Mouse (Mus musculus) intestine, embryonic 14.5 days (tissue): ENCODE measurements around the gene Rab23. TPM values are rescaled to one million over a fixed set of nuclear protein-coding genes. Genes with fewer than 3 reads are reported as not detected.

Source experiments
- ATAC-seq: fragments of 200-750 bp; cut with Nextera tagmentation; replicated peaks from 2 replicates; pipeline ENCODE4 v1.8.0; 2017; ENCODE audit warnings: low read depth, moderate number of reproducible peaks, moderate TSS enrichment, moderate library complexity; ENCODE audit not compliant: low FRiP score, low TSS enrichment
- DNase-seq: peaks from one replicate; pipeline ENCODE4 v3.0.0-alpha.2; 2018; ENCODE audit warnings: low spot score
- H3K27ac ChIP-seq: fragments of 300-500 bp; sonication (generic); 2 replicates; pipeline ENCODE4 v1.5.1; 2014; ENCODE audit warnings: low read depth, mild to moderate bottlenecking, control low read depth
- H3K27me3 ChIP-seq: fragments of 300-500 bp; sonication (generic); replicated peaks from 2 replicates; pipeline ENCODE4 v1.6.1; 2014; ENCODE audit warnings: low read length, control low read depth; ENCODE audit not compliant: control insufficient read depth, insufficient read depth
- H3K36me3 ChIP-seq: fragments of 300-500 bp; sonication (generic); 2 replicates; pipeline ENCODE4 v1.6.1; 2014; ENCODE audit warnings: low read length, control low read depth; ENCODE audit not compliant: control insufficient read depth, insufficient read depth
- H3K4me1 ChIP-seq: fragments of 300-500 bp; sonication (generic); replicated peaks from 2 replicates; pipeline ENCODE4 v1.6.1; 2014; ENCODE audit warnings: low read length, control low read depth, mixed read lengths; ENCODE audit not compliant: control insufficient read depth, insufficient read depth
- H3K4me2 ChIP-seq: fragments of 300-500 bp; sonication (generic); 2 replicates; pipeline ENCODE4 v1.6.1; 2014; ENCODE audit warnings: low read length
- H3K4me3 ChIP-seq: fragments of 300-500 bp; sonication (generic); 2 replicates; pipeline ENCODE4 v1.5.1; 2014; ENCODE audit warnings: low read depth, low read length, control low read depth, mixed read lengths
- H3K9ac ChIP-seq: fragments of 300-500 bp; sonication (generic); 2 replicates; pipeline ENCODE4 v1.6.1; 2014; ENCODE audit warnings: mild to moderate bottlenecking, low read length
- H3K9me3 ChIP-seq: fragments of 300-500 bp; sonication (generic); 2 replicates; pipeline ENCODE4 v1.6.1; 2016; ENCODE audit warnings: low read length, control low read depth; ENCODE audit not compliant: control insufficient read depth
- WGBS: fragments of 180-500 bp; shearing (Covaris S2); extraction: QIAGEN DNeasy Blood & Tissue Kit; methylation state at CpG from one replicate; pipeline ENCODE4 v1.1.7; 2014; 5-methylcytosine and 5-hydroxymethylcytosine counted together
- polyA plus RNA-seq: library from polyadenylated mRNA; unstranded; fragments of >200 nt; fragmentation: Nextera tagmentation; extraction: Ambion mirVana; gene quantifications from 2 replicates; pipeline ENCODE4 v1.2.1, GENCODE M21; 2014

Gene Rab23
- polyA plus RNA-seq, 1 experiment from 2014 or later, result 23.2 TPM

DNA sequence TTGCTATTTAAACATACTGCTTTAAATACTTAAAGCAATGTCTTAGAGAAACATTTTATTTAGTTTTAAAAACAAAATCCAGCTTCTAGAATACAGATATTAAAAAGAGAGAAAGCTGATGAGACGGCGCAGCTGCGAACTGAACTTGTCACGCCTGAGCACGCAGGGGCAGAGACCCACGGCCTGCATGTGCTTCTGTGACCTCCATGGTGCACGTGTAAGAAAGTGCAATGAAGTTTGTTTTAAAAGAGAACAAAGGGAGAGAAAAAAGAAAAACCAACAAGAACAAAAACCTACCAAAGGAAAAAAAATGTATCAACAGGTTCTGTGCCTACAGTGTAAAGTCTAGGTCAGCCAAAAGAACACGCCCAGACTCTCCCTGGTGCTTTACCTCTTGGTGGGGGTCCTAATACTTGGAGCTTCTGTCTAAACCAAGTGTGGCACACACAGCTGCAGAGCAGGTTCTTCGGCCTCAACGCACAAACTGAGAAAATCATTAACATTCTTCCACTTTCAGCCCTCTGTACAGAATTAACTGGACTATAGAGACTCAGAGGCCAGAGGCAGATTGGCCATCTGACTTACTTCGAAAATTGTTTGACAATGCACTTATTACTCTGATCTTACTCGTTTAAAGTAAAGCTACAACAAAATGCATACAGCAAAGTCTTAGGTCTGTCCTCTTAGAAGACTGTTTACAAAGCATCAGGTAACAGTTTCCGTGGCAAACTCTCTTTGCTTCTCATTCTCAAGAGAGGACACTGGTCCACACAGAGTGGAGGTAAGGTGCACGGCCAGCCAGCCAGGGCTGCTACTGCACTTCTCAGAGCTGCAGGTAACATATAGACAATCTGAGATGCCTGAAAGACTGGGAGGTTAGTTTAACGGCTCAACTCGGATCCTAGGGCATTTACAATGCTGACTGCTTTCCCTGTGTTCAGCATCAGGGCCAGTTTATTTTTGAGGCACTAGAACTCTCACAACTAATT, 47.1 kb downstream of the Rab23 start:
- Histone ChIP-seq H3K36me3 (peaks cover 77% of the 10 kb centered on the region), H3K9ac (no peak overlapping the region), H3K9me3 (no peaks in the 10 kb centered on the region), H3K4me2 (no peak overlapping the region), H3K4me1 (no peaks in the 10 kb centered on the region), H3K27me3 (no peaks in the 10 kb centered on the region), H3K27ac (no peak overlapping the region), H3K4me3 (no peak overlapping the region)
- 76% methylated on average over 16 of the region's 16 CpGs for WGBS
- no peak for DNase-seq
- no peak for ATAC-seq

DNA sequence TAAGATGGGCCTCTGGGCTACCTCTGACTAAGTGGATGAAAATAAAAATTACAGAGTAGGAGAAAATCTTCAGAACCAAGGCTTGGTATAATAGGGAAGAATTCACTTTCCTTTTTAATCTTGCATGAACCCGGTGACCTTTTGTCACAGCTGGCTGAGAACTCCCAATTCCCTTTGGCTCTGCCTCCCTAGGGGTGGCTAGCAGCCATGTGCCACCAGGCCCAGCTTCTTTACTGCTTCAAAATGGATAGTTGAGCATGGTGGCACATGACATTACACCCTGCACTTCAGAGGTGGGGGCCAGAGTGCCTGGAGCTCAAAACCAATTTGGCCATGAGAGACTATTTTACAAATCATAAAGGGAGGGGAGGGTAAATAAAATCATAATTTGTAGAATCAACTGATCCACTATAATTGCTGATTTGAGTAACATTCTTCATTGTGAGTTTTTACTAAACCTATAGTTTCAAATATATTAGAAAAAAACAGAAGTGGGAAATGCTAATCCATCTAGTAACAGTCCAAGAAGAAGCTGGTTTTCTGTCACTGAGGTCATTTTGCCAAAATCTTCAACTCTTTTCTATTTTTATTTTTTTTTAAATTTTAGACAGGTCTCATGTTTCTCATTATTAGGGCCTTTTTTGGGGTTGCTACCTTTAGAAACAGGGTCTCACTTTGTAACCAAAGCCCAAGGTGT, 48.6 kb downstream of the Rab23 start:
- H3K27me3 ChIP-seq, result no peaks in the 10 kb centered on the region
- no peak overlapping the region for H3K4me2 ChIP-seq
- no peak for DNase-seq
- H3K27ac ChIP-seq, result no peak overlapping the region
- H3K9me3 ChIP-seq, result no peaks in the 10 kb centered on the region
- ATAC-seq, result no peak
- H3K36me3 ChIP-seq, result peaks cover 80% of the 10 kb centered on the region
- no peak overlapping the region for H3K4me3 ChIP-seq
- no peaks in the 10 kb centered on the region for H3K4me1 ChIP-seq
- 81% methylated on average over 1 of the region's 1 CpGs for WGBS
- no peak overlapping the region for H3K9ac ChIP-seq

DNA sequence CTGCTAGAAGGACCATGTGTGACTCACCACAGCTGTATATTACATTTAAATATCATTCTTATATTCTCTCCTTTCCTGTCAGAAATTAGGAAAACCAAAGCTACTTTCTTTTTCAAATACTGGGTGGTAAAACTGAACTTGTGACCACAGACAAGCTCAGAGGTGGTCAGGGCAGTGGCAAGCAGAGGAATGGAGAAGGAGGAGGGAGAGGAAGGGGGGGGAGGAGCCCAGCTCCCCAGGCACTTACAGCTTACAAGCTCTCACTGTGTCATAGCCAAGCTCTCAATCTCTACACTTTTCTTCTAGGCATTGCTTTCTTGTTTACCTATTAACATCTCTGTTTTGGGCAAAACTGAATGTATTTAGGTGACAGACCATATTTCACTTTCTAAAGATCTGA, 49.1 kb downstream of the Rab23 start:
- Histone ChIP-seq H3K4me1 (no peaks in the 10 kb centered on the region), H3K4me2 (no peak overlapping the region), H3K9ac (no peak overlapping the region), H3K4me3 (no peak overlapping the region), H3K9me3 (no peaks in the 10 kb centered on the region), H3K27me3 (no peaks in the 10 kb centered on the region), H3K27ac (no peak overlapping the region), H3K36me3 (peaks cover 79% of the 10 kb centered on the region)
- ATAC-seq (no peak), DNase-seq (no peak)

DNA sequence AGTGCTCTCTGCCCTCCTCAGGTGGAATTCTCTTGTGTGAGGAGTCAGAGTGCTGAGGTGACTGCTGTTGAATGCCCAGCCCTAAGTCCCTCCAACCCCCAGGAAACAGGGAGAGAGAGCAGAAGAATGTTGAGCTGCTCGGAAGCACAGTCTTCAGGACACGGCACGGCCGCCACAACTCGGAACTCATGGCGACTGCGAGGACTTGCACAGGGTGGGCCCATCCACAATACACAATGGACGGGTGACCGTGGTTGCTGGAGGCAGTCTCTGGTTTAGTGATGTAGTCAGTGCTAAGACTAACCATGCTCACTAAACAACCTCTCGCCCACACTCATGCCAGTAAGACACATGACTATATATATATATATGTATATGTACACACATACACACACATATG, 51.9 kb downstream of the Rab23 start:
- Histone ChIP-seq H3K36me3 (peaks cover 80% of the 10 kb centered on the region), H3K4me3 (no peak overlapping the region), H3K4me1 (no peaks in the 10 kb centered on the region), H3K9ac (no peak overlapping the region), H3K4me2 (no peak overlapping the region), H3K27ac (no peak overlapping the region), H3K9me3 (no peaks in the 10 kb centered on the region), H3K27me3 (no peaks in the 10 kb centered on the region)
- no peak for DNase-seq
- WGBS, result 93% methylated on average over 10 of the region's 10 CpGs
- no peak for ATAC-seq

DNA sequence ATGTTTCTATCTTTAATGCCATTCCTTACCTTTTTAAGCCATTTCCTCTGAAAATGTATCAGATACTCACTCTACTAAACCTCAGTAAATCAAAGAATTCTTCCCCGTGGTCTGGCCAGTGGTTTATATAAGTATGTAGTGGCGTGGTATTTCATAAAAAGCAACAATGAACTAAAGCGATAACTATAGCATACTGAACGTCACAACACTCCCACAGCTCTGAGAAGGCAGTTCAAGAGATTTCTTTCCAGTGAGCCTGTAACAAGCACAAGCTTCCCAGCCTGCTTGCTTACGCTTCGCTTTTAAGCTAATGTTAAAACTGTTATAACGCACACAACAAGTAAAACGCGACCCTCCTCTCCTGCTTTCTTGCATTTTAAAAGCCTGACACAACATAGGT, 52.4 kb downstream of the Rab23 start:
- no peak for ATAC-seq
- Histone ChIP-seq H3K27me3 (no peaks in the 10 kb centered on the region), H3K9ac (no peak overlapping the region), H3K4me2 (no peak overlapping the region), H3K4me1 (no peaks in the 10 kb centered on the region), H3K9me3 (no peaks in the 10 kb centered on the region), H3K36me3 (peaks cover 83% of the 10 kb centered on the region), H3K27ac (no peak overlapping the region), H3K4me3 (no peak overlapping the region)
- no peak for DNase-seq
- 91% methylated on average over 9 of the region's 9 CpGs for whole genome bisulfite sequencing

DNA sequence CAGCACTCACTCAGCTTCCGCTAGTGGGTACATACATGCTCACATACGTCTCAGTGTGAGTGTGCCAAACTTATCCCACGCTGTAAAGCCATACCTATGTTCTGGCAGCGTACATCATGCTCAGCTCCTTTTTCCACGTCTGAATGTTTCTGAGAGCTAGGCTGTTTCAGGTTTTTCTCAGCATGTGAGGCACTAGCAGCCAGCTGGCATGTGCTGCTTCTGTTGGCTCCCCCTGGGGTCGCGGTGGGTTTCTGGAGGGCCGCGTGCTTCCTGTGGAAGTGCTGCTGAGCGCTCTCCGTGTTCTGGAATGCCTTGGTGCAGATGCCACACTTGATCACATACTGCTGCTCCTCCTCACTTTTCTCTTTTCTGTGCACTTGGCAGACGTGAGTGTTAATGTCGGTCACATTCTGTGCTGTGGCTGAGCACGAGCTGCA, 56.5 kb downstream of the Rab23 start:
- Histone ChIP-seq H3K4me3 (no peak overlapping the region), H3K4me1 (no peaks in the 10 kb centered on the region), H3K36me3 (peaks cover 62% of the 10 kb centered on the region), H3K9me3 (no peaks in the 10 kb centered on the region), H3K9ac (no peak overlapping the region), H3K27ac (no peak overlapping the region), H3K4me2 (no peak overlapping the region), H3K27me3 (no peaks in the 10 kb centered on the region)
- ATAC-seq, result no peak
- DNase-seq, result no peak
- WGBS, result 83% methylated on average over 14 of the region's 14 CpGs

DNA sequence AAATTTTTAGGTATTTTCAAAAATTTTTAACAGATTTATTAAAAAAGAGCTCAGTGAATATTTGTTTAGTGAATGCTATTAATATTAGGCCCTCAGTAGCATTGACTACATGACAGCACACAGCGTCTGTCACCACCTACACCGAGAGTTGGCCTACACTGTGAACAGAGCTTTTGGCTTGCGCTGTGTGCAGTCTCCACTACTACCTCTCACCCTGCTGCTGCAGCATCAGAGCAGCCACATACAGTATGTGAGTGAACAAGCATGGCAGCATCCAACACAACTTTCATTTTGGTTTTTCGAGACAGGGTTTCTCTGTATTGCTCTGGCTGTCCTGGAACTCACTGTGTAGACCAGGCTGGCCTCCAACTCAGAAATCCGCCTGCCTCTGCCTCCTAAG, 64.9 kb downstream of the Rab23 start:
- Histone ChIP-seq H3K9ac (no peak overlapping the region), H3K4me1 (no peaks in the 10 kb centered on the region), H3K4me2 (no peak overlapping the region), H3K9me3 (no peaks in the 10 kb centered on the region), H3K27me3 (no peaks in the 10 kb centered on the region), H3K27ac (no peak overlapping the region), H3K36me3 (peaks cover 26% of the 10 kb centered on the region), H3K4me3 (no peak overlapping the region)
- DNase-seq (no peak), ATAC-seq (no peak)
- WGBS, result 95% methylated on average over 5 of the region's 5 CpGs

DNA sequence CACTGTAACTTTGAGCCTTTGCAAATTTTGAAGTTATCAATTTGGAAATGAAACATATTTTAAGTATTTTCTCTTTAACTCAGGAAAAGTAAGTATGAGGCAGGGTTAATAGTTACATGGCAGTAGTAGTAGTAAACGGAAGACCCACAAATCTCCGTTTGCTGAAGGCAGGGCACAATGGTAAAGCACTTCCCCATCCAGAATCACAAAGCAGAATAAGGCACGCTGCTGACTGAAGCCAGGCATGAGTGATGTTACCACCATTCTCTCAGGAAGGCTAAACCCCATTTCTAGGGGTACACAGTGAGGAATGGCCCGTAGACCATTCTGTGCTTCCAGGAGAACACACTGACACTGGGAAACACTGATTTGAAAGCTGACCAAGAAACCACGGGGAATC, 68.4 kb downstream of the Rab23 start:
- ATAC-seq, result no peak
- Histone ChIP-seq H3K36me3 (peaks cover 10% of the 10 kb centered on the region), H3K9me3 (no peaks in the 10 kb centered on the region), H3K4me1 (no peaks in the 10 kb centered on the region), H3K9ac (no peak overlapping the region), H3K4me2 (no peak overlapping the region), H3K4me3 (no peak overlapping the region), H3K27me3 (no peaks in the 10 kb centered on the region), H3K27ac (no peak overlapping the region)
- WGBS, result 69% methylated on average over 5 of the region's 5 CpGs
- DNase-seq, result no peak
